Mouse (Mus musculus): ENCODE results near the gene Pkd1. TPM values are rescaled to one million over a fixed set of nuclear protein-coding genes. Genes with fewer than 3 reads are reported as not detected.
A peak's percentile ranks its signal among the peaks of the same experiment; 100 is the strongest.

Gene Pkd1
- total RNA-seq, 1 experiment from 2014 or later, result 13.3 TPM

DNA sequence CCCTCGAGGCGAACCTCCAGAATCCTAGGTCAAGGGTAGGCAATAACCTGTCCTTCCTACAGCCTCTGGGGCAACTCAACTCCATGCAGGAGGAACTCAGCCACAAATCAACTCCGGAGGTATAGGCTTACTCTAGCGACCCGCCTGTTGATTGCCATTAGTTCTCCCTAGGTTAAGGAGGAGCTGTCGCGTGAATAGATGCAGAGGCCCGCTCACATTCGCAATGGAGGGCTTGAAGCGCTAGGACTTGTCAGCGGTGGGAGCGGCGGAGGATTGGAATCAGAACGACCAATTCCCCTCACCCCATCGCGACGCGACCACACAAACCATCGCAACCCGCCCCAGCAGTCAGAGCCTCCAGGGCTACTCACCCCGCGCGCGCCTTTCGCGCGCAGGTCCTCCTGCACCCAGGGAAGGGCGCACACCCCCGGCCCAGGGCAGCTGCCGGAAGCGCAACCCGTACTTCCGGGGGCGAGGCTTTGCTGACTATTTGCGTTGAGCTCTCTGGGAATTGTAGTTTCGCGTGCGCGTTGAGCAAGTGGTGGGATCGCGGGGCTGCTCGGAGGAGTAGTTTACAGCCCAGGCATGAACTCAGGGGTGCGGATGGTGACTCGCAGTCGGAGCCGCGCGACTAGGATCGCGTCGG is 82.7 kb downstream of the Pkd1 start, which contains the start of the genes Tsc2 and Nthl1:
Gene Tsc2, minus strand, starts transcription at position 464 of the 646 bp plus-strand sequence.
Gene Nthl1, plus strand, starts transcription at position 514 of the 646 bp plus-strand sequence.
- ATAC-seq (replicated peaks in 1 of 2; ENCODE audit: insufficient read depth in 1 of 2, low FRiP score in 2 of 2, low TSS enrichment in 1 of 2, low read depth in 1 of 2, poor library complexity in 2 of 2, severe bottlenecking in 2 of 2), result peak; percentile 75 to 92

DNA sequence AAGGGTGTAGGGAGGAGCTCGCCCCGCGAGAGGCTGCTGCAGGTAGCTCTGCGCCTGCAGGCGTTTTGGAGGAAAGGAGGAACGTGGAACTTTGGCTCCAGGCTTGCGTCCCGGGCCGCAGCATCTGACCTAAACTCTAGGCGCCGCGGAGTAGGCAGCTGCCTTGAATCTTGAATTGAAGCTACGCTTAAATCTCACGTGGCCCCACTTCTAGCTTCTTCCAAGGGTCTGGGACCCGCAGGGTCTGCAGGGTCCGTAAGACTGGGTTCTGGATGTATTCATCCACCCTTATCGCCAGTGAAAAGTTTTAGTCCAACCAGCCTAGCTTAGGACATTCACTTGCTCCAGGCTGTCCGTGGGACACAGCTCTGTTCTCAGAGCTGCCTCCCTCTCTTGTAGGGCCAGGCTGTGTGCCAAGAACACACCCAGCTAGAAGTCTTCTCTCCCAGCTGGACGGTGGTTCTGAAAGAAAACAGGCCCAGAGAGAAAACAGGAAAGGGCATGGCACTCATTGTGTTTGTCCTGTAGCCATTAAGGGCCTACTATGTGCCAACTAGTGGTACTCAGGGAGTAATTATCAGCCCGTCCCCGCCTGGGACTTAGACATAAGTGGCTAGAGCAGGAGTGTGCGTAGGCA is 83.3 kb downstream of the Pkd1 start:
- ATAC-seq (replicated peaks in 1 of 2; ENCODE audit: insufficient read depth in 1 of 2, low FRiP score in 2 of 2, low TSS enrichment in 1 of 2, low read depth in 1 of 2, poor library complexity in 2 of 2, severe bottlenecking in 2 of 2), result no peak

DNA sequence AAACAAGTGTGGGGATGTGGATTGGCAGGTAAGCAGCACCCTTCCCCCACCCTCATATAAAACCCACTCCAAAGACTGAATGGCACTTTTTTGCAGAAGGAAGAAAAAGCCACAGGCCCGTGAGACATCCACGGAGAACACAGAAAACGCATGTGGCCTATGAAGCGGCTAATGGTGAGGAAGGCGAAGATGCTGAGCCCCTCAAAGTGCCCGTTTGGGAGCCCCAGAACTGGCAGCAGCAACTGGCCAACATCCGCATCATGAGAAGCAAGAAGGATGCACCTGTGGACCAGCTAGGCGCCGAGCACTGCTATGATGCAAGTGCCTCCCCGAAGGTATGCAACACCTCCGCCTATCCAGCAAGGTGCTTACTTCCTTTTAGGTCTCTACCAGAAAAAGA is 84.2 kb downstream of the Pkd1 start:
- no peak for ATAC-seq (replicated peaks in 1 of 2; ENCODE audit: insufficient read depth in 1 of 2, low FRiP score in 2 of 2, low TSS enrichment in 1 of 2, low read depth in 1 of 2, poor library complexity in 2 of 2, severe bottlenecking in 2 of 2)

DNA sequence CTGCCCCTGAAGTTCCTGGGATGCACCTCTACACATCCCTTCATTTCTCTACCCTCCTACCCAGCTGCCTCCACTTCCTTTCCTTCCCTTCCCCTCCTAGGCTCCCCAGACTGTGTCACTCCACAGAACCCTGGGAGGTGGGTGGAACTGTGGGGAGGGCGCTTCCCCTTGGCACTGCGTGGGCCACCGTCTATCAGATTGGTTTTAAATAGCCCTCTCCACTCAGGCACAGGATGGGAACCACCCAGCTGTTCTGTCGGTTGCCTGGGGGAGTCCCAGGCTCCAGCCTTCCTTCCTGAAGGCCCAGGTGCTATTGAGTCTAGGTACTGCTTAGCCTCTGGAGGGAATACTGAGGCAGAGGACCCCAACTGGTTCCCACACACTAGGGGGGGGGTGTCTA is 85.4 kb downstream of the Pkd1 start:
- no peak for ATAC-seq (replicated peaks in 1 of 2; ENCODE audit: insufficient read depth in 1 of 2, low FRiP score in 2 of 2, low TSS enrichment in 1 of 2, low read depth in 1 of 2, poor library complexity in 2 of 2, severe bottlenecking in 2 of 2)

DNA sequence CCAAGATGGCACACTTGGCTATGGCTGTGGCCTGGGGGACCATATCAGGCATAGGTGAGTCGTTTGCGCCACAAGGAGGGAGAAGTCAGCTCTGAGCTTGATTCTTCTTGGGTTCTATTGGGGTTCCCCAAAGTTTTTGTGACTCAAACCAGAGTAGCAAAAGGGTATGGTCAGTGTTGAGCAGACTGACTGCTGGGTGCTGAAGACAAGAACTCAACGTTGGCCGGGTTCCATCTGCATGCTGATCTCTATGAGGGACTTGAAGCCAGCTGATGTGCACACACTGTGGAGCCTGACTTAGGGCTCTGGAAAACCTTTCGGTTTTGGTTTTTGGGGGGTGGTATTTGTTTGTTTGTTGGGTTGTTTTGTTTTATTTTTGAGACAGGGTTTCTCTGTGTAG is 86.1 kb downstream of the Pkd1 start:
- ATAC-seq (replicated peaks in 1 of 2; ENCODE audit: insufficient read depth in 1 of 2, low FRiP score in 2 of 2, low TSS enrichment in 1 of 2, low read depth in 1 of 2, poor library complexity in 2 of 2, severe bottlenecking in 2 of 2), result no peak

DNA sequence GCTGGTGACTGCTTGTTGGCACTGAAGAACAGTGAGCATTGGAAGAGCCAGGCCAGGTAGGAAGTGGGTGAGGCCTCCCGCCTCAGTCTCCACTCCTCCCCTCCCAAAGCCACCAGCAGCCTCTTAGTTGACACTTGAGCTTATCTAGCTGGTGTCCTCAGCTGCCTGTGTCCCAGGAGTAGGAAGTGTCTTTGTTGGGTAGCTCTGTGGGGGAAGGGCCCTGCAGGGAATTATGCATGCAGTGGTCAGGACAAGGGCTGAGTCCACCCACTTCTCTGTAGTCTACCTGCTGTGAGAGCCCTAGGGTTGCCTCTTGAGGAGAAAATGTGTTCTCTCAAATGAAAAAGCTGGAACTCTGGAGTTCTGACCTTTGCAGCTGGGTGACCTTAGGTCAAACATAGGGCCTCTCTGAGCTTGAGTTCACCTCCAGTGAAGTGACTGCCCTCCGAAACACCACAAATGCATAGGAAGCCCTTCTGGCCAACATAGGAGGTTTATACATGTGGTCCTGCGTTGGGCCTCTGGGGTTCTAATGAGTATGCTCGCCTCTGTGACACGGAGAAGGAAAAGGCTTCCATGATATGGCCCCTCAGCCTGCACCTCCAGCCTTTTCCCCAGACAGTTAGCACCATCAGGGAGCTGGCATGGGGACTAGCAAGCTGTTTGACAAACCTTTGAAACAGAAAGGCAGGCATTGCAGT is 87.3 kb downstream of the Pkd1 start:
- no peak for ATAC-seq (replicated peaks in 1 of 2; ENCODE audit: insufficient read depth in 1 of 2, low FRiP score in 2 of 2, low TSS enrichment in 1 of 2, low read depth in 1 of 2, poor library complexity in 2 of 2, severe bottlenecking in 2 of 2)

DNA sequence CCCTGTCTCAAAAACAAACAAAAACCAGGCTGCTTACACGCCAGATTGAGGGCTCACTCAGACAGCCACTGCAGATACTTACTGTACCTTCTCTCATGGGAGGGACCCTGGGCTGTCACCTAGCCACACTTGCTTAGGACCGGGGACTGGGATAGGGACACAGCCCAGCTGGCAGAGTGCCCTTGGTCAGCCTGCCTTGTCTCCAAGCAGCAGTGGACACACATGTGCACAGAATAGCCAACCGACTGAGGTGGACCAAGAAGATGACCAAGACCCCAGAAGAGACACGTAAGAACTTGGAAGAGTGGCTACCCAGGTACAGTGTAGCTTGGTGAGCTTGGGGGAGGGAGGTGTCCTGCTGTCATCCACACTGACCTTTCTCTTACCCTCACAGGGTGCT is 88.6 kb downstream of the Pkd1 start:
- no peak for ATAC-seq (replicated peaks in 1 of 2; ENCODE audit: insufficient read depth in 1 of 2, low FRiP score in 2 of 2, low TSS enrichment in 1 of 2, low read depth in 1 of 2, poor library complexity in 2 of 2, severe bottlenecking in 2 of 2)

DNA sequence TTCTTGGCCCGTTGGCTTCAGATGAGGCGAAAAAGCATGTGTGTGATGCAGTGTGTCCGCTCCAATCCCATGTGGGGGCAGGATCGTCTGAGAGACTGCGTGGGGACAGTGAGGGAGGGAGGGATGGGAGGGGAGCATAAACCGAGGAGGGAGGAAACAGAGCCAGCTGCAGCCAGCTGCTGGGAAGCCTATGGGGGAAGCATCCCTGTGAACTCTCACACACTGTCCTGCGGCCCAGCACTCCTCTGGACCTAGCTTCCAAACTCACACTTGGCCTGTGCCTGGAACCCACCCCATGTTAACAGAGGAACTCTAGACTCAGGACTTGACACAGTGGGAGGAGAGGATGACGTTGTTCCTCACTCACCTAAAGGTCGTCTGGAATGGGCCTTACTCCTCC is 89.2 kb downstream of the Pkd1 start:
- ATAC-seq (replicated peaks in 1 of 2; ENCODE audit: insufficient read depth in 1 of 2, low FRiP score in 2 of 2, low TSS enrichment in 1 of 2, low read depth in 1 of 2, poor library complexity in 2 of 2, severe bottlenecking in 2 of 2), result no peak

DNA sequence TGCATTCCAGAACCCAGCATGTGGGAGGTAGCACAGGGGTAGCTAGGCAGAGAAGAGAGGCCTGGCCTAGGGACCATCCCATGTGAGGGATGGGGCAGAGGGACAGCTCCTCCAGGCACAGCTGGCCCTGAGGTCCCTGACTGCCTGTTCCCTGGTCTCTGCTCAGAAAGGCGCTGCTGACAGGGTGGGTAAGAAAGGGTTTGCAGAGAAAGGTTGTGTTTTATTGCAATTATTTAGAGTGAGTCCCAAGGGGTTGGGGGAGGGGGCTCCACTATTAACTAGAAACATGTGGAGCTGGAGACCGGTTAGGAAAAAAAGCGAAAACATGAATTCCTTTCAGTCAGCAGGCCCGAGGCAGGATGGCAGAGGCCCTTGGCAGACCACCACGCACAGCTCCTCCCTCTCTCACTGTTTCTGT is 89.9 kb downstream of the Pkd1 start:
- no peak for ATAC-seq (replicated peaks in 1 of 2; ENCODE audit: insufficient read depth in 1 of 2, low FRiP score in 2 of 2, low TSS enrichment in 1 of 2, low read depth in 1 of 2, poor library complexity in 2 of 2, severe bottlenecking in 2 of 2)

DNA sequence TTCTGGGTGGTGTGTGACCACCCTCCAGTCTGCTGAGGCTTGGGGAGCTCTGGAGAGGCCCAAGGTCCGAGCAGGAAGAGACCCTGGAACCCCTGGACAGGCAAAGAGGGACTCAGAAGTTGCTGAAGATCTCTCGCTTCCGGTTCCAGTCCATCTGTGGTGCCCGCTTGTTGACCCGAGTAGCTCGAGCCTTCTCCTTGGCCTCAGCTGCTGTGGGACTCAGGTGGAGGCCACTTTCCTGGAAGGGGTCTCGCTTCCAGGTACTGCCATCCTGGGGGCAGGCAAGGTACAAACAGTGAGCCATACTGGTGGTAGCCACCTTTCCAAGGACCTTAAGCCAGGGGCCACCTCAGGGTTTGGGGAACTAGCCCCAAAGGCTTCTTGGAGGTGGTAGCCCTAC is 90.5 kb downstream of the Pkd1 start:
- ATAC-seq (replicated peaks in 1 of 2; ENCODE audit: insufficient read depth in 1 of 2, low FRiP score in 2 of 2, low TSS enrichment in 1 of 2, low read depth in 1 of 2, poor library complexity in 2 of 2, severe bottlenecking in 2 of 2), result no peak

DNA sequence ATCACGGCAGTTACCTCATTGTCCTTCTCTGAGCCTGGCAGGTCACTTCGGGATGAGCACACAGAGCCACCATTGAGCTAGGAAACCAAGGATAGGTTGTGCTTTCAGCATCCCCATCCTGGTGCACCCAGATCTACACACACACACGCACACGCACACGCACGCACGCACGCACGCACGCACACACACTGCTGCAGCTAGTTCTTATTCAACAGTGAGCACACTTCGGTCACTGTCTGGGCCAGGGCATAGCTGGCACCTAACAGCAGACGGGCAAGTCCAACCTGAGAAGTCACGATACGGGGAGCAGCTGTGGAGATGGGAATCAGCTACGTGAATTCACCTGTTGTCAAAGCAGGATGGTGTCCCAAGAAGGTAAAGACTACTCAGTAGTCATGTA is 90.9 kb downstream of the Pkd1 start:
- no peak for ATAC-seq (replicated peaks in 1 of 2; ENCODE audit: insufficient read depth in 1 of 2, low FRiP score in 2 of 2, low TSS enrichment in 1 of 2, low read depth in 1 of 2, poor library complexity in 2 of 2, severe bottlenecking in 2 of 2)

DNA sequence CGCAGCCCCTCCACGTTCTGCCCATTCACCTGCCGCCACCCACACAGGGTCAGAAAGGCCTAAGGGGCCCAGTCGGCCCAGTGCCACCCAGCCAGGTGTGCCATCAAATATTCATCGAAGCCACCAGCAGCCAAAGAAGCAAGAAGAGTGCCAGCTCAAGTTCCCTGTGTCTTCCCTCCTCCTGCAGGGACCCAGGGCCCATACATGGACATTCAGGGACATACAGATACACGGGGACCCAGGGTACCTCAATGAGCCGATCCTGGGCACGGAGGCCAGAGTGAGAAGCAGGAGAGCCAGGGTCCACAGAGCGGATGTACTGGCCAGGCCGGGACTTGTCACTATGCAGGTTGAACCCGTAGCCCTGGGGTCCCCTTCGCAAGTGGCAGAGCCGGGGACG is 92.3 kb downstream of the Pkd1 start:
- no peak for ATAC-seq (replicated peaks in 1 of 2; ENCODE audit: insufficient read depth in 1 of 2, low FRiP score in 2 of 2, low TSS enrichment in 1 of 2, low read depth in 1 of 2, poor library complexity in 2 of 2, severe bottlenecking in 2 of 2)

DNA sequence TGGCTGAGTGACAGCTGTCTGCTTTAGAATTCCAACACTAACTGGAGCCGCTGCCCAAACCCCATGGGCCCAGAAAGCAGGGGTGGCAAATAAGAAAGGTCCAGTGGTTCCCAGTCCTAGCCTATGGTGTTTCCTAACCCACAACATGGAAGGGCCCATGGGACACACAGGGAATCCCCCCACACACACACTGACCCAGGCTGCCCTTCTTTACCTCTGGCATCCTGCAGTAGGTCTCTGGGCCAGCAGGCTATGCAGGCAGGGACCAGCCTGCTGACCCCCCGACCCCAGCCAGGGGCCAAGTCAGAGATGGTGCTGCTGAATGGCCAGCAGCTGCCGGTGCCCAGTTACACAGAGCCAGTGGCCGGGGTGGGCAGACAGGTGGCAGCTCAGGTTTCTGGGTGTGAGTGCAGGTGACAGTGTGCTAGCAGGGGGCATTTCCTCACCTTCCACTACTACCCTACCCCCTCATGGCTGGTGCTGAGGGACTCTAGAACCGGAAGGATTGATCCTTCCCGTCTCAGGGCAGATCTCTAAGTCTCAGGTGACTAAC is 93.2 kb downstream of the Pkd1 start:
- no peak for ATAC-seq (replicated peaks in 1 of 2; ENCODE audit: insufficient read depth in 1 of 2, low FRiP score in 2 of 2, low TSS enrichment in 1 of 2, low read depth in 1 of 2, poor library complexity in 2 of 2, severe bottlenecking in 2 of 2)

DNA sequence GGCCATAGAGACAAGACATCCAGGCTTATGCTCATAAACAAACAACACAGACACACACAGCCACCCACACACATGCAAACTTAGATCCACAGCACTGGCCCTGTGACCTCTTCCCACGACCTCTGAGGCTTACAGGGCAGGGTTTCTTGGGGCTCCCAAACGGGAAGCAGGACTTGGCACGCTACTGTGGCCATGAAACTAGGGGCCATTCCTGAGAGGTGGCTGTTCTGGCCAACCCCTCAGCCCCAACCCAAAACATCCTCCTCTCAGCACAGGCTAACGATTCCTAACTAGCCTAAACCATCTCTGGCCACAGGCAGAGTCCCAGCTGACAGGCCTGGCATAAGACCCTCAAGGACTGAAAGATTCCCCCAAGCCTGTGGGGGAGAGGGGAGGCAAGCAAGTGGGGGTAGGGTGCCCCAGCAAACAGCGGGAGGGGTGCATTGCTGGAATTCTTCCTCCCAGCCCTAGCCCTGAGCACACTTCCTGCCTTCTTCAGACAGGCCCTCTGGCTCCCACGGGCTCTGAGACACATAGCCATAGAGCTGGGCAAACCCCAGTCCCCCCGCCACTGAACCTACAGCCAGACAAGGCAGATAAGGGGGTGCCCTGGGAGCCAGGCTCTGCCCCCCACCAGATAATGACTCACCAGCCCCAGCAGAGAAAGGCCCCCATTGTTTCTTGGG is 94.5 kb downstream of the Pkd1 start:
- no peak for ATAC-seq (replicated peaks in 1 of 2; ENCODE audit: insufficient read depth in 1 of 2, low FRiP score in 2 of 2, low TSS enrichment in 1 of 2, low read depth in 1 of 2, poor library complexity in 2 of 2, severe bottlenecking in 2 of 2)

DNA sequence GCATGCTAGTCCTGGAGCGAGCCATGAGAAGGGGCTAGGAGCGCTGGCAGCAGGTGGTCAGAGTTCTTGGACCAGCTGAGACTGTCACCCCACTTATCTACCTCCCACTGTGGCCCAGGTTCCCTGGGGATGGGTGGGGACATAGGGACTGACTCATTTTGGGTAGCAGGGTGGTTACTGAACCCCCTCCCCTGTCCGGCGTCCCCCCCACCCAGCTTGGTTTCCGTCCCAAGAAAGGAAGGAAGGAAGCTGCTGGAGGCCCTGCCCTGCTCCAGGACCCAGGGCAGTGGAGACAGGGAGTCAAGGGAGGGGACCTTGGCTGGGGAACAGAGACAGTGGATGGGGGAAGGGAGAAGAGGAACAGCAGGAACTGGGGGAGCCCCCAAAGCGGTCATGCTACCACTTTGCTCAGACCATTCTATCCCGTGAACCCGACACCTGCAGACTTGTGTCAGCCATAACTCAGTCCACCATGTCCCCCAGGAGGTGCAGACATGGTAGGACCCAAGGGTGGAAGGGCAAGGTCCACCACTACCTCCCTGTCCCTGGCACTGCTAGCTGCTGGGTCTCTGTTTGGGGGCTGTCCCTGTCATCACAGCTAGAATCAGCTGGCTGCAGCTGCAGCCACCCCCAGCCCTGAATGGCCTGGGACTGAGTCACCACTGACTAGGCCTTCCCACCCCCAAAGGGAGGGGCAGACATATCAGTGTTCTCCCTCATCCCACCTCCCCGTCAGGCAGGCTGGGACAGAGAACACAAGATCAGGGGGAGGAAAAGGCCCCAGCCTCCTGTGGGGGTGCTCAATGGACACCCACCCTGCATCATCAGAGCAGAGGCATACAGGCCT is 95.5 kb downstream of the Pkd1 start:
- ATAC-seq (replicated peaks in 1 of 2; ENCODE audit: insufficient read depth in 1 of 2, low FRiP score in 2 of 2, low TSS enrichment in 1 of 2, low read depth in 1 of 2, poor library complexity in 2 of 2, severe bottlenecking in 2 of 2), result no peak

DNA sequence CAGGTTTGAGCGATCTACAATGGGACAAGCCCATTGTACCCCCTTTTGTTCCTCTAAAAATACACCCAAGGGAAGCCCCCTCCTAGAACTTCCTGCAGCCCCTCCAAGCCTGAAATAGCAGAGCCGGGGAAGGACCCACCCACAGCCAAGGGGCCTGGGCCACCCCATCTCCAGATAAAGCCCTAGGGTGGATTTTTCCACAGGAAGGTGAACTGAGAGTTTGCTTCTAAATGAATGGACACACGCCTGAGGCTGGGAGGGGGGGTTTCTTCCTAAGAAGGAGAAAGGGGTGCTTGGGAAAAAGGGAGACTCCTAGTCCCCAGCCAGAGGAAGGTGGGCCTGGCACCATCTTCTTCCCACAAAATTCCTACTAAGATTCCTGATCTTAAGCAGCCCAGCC is 96.3 kb downstream of the Pkd1 start:
- ATAC-seq (replicated peaks in 1 of 2; ENCODE audit: insufficient read depth in 1 of 2, low FRiP score in 2 of 2, low TSS enrichment in 1 of 2, low read depth in 1 of 2, poor library complexity in 2 of 2, severe bottlenecking in 2 of 2), result no peak

Measured in hematopoietic stem cell, adult 5-6 weeks (primary cell).